Mouse (Mus musculus): ENCODE measurements around the gene Dvl1.

Gene Dvl1

GRCm38 (mm10) chr4:155839483-155839910 lies 7.7 kb upstream of the Dvl1 start, which contains the start of gene Mxra8:
Gene Mxra8 (plus strand): TSS chr4:155839680.
- DNase-seq (ENCODE audit: low read depth in 2 of 2, low spot score in 2 of 2) = no peak

- DNase-seq (ENCODE audit: low read depth in 2 of 2, low spot score in 2 of 2) = no peak
These were observed 6.9 kb upstream of the Dvl1 start for GRCm38 (mm10) chr4:155840076-155841002.

DNA sequence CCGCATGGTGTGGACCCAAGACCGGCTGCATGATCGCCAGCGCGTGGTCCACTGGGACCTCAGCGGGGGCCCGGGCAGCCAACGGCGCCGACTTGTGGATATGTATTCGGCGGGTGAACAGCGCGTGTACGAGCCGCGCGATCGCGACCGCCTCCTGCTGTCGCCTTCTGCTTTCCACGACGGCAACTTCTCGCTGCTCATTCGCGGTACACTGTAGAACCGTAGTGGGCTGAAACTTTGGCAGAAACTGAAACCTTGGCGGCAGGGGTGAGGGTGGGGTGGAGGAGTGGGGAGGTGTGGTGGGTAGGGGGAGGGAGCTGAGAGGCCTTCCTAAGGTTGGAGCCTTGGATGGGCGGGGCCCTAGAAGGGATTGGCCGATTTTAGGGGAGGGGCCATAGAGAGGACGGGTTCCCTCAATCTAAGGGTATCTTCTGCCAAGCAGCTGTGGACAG lies 6.2 kb upstream of the Dvl1 start:
- peak; percentile 58 for DNase-seq (ENCODE audit: low read depth in 2 of 2, low spot score in 2 of 2)

DNA sequence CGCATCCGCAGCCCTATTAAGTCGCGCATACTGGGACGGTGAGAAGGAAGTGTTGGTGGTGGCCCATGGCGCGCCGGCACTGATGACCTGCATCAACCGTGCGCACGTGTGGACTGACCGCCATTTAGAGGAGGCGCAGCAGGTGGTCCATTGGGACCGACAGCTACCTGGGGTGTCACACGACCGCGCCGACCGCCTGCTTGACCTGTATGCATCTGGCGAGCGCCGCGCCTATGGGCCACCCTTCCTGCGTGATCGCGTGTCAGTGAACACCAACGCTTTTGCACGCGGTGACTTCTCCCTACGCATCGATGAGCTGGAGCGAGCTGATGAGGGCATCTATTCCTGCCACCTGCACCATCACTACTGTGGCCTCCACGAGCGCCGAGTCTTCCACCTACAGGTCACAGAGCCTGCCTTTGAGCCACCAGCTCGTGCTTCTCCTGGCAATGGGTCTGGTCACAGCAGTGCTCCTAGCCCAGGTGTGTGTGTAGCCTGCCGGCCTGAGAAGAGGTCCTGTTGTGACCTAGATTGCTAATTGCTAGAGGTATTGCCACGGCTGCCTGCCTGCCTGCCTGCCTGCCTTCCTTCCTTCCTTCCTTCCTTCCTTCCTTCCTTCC lies 5.4 kb upstream of the Dvl1 start:
- DNase-seq (ENCODE audit: low read depth in 2 of 2, low spot score in 2 of 2) = no peak

GRCm38 (mm10) chr4:155843231-155843630 lies 4.0 kb upstream of the Dvl1 start:
- no peak for DNase-seq (ENCODE audit: low read depth in 2 of 2, low spot score in 2 of 2)

DNA sequence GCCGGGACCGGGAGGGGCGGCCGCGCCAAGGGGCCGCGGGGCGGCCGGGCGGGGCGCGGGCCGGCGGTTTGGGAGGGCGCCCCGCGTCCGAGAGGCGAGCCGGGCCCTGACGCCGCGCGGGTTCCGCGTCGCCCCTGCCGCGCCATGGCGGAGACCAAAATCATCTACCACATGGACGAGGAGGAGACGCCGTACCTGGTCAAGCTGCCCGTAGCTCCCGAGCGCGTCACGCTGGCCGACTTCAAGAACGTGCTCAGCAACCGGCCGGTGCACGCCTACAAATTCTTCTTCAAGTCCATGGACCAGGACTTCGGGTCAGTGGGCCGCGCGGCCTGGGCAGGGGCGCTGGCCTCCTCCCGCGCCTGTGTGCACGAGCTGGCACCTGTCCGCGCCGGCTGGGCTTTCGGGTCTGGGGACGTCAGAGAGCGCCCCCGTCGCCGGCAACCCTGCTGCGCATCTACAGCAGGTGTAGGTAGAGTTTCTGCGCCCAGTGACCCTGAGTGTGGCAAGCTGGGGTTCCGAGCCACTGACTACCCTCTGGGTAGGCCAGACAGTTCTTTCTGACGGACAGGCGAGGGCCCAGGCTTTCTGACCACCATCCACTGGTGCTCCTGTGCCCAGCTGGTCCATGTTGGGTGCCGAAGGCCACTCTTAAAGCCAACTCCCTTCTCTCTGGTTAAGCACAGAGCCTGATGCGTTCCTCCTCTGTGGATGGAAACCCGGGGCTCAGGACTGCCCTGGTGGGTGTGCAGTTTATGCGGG lies 570 bp downstream of the Dvl1 start:
- no peak for DNase-seq (ENCODE audit: low read depth in 2 of 2, low spot score in 2 of 2)

- no peak for DNase-seq (ENCODE audit: low read depth in 2 of 2, low spot score in 2 of 2)
These were observed 1.4 kb downstream of the Dvl1 start for GRCm38 (mm10) chr4:155848434-155849095.

- no peak for DNase-seq (ENCODE audit: low read depth in 2 of 2, low spot score in 2 of 2)
These were observed 2.2 kb downstream of the Dvl1 start for GRCm38 (mm10) chr4:155849391-155849790.

GRCm38 (mm10) chr4:155849792-155850451 lies 2.7 kb downstream of the Dvl1 start:
- DNase-seq (ENCODE audit: low read depth in 2 of 2, low spot score in 2 of 2) = no peak

- DNase-seq (ENCODE audit: low read depth in 2 of 2, low spot score in 2 of 2) = no peak
These were observed 4.2 kb downstream of the Dvl1 start for GRCm38 (mm10) chr4:155851368-155851767.

GRCm38 (mm10) chr4:155851951-155852411 lies 4.8 kb downstream of the Dvl1 start:
- no peak for DNase-seq (ENCODE audit: low read depth in 2 of 2, low spot score in 2 of 2)

DNA sequence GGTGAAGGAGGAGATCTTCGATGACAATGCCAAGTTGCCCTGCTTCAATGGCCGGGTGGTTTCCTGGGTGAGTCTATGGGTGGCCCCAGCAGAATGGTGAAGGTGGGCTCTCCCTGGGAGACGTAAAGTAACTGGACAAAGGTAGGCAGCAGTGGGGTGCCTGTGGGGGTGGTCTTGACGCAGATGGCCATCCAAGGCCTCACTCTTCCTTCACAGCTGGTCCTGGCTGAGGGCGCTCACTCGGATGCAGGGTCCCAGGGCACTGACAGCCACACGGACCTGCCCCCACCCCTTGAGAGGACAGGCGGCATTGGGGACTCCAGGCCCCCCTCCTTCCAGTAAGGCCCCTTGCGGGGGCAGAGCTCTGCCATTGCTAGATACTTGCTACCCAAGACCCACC lies 6.2 kb downstream of the Dvl1 start:
- DNase-seq (ENCODE audit: low read depth in 2 of 2, low spot score in 2 of 2) = no peak

- no peak for DNase-seq (ENCODE audit: low read depth in 2 of 2, low spot score in 2 of 2)
These were observed 7.8 kb downstream of the Dvl1 start for GRCm38 (mm10) chr4:155854991-155855390.

- no peak for DNase-seq (ENCODE audit: low read depth in 2 of 2, low spot score in 2 of 2)
These were observed 8.9 kb downstream of the Dvl1 start for GRCm38 (mm10) chr4:155856071-155856470.

DNA sequence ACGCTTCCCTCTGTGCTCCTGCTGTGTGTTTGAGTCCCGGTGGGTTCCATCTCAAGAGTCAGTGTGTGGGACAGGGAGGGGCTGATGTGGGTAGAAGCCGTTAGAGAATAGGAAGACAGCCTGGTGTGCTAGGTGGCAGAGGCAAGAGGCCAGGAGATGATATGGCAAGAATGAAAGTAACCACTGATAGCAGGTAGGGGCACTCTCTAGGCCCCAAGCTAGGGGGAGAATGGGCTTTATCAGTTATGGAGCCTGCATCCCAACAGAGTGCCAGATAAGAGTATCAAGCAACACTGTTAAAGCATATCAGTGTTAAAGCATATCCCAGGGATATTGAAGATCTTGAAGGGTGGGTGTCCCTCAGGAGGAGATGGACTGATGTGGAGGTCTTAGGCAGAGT lies 9.7 kb downstream of the Dvl1 start:
- DNase-seq (ENCODE audit: low read depth in 2 of 2, low spot score in 2 of 2) = no peak

DNA sequence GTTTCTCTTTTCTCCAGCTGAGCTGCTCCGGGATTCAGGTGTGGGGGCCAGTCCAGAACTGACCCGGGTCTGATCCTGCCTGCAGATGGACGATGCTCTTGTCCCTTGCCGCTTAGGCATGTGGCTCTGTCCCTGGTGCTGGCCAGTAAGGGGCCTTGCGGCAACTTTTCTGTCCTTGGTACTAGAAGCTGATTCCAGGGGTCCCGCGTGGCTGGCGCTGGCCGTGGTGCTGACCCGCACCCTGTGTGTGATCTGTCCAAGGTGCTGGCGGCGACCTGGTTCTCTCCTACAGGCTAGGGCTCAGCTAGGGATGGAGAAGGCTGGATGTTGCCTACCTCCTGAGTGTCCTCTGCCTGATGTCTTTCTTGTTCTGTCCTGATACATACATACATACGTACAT lies 12.1 kb downstream of the Dvl1 start:
- no peak for DNase-seq (ENCODE audit: low read depth in 2 of 2, low spot score in 2 of 2)

DNA sequence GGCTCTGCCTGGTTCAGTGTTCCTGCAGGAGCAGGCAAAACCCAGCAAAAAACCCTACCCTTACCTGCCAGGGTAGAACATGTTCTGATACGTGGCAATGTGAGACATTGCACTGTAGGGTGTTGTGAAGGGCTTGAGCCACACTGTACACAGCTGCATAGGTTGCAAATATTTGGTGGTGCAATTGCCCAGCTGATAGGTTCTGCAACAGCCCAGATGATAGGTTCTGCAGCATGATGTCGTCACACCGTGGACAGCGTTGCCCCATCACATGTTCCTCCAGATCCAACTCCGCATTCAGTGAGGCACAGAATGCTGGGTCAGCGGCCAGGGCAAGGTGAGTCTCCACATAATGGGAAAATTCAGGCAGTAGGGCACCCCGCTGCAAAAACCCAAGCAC lies 14.6 kb downstream of the Dvl1 start:
- no peak for DNase-seq (ENCODE audit: low read depth in 2 of 2, low spot score in 2 of 2)

DNA sequence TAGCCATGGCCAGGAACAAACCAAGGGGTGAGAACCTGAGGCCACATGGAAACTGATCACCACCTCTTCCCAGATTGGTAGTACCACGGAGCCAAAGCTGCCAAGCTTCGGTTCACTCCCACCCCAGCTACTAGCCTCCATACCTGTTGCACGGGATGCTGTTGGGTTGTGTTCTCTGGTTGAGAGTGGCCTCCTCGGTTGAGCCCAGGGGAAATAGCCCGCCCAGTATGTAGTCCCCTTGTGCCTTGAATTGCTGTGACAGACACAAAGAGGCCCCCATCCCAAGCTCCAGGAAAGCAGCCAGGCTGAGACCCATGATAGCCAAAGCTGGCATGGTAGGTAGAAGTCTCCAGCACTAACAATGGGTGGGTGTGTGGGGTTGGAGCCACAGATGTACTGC lies 15.8 kb downstream of the Dvl1 start, which contains the start of gene Tas1r3:
TSS of gene Tas1r3 (minus strand) at position 362 of the 400 bp plus-strand sequence.
- DNase-seq (ENCODE audit: low read depth in 2 of 2, low spot score in 2 of 2) = no peak

GRCm38 (mm10) chr4:155868614-155869298 lies 21.6 kb downstream of the Dvl1 start:
- DNase-seq (ENCODE audit: low read depth in 2 of 2, low spot score in 2 of 2) = no peak

Measured in CD8-positive naive resting alpha-beta T cell, adult 2 months (primary cell).